Mouse (Mus musculus) small intestine, adult 2 months (tissue): ENCODE results near the gene Zfand2b.

ENCODE experiments used
- CTCF ChIP-seq: fragments of 200-500 bp; IDR thresholded peaks from 2 replicates; pipeline ENCODE4 v1.5.1; 2012; ENCODE audit warnings: low read depth, mild to moderate bottlenecking, control low read depth, inconsistent platforms, low read length, moderate library complexity, mixed read lengths; ENCODE audit not compliant: insufficient replicate concordance, insufficient read length; ENCODE audit errors: extremely low read depth
- POLR2A ChIP-seq: fragments of 200-500 bp; IDR thresholded peaks from 2 replicates; pipeline ENCODE4 v1.6.1; 2012; ENCODE audit warnings: low read depth, mild to moderate bottlenecking, control low read depth, inconsistent platforms, low read length, moderate library complexity

- peak; percentile 95 for TF ChIP-seq POLR2A
- no peak for TF ChIP-seq CTCF
These were observed 26.8 kb upstream of the Zfand2b start for GRCm38 (mm10) chr1:75141486-75142190.
